Mouse (Mus musculus): ENCODE results near the gene Hmgb1. TPM values are rescaled to one million over a fixed set of nuclear protein-coding genes. Genes with fewer than 3 reads are reported as not detected.

Gene Hmgb1
- polyA plus RNA-seq, 1 experiment: 231 TPM

GRCm38 (mm10) chr5:148996709-148997037 lies 187.6 kb downstream of the Hmgb1 start:
- Histone ChIP-seq H3K4me3 (replicated peaks; ENCODE audit: control insufficient read depth, low read depth, low read length) (no peak overlapping the region), H3K4me1 (ENCODE audit: control insufficient read depth, insufficient read depth, low read length) (no peaks in the 10 kb centered on the region), H3K27ac (ENCODE audit: control insufficient read depth, insufficient read depth, low read depth, low read length, poor library complexity) (no peak overlapping the region)
- WGBS: 89% methylated on average over 4 of the region's 4 CpGs
- TF ChIP-seq POLR2A (IDR thresholded peaks at IDR 0.05; ENCODE audit: borderline replicate concordance, control insufficient read depth, low read depth, low read length): no peak
- TF ChIP-seq CTCF (IDR thresholded peaks at IDR 0.05; ENCODE audit: control insufficient read depth, insufficient read depth, low read length): no peak

Other genes with a start within 250 kb of the Hmgb1 start
- gene Gm42791, start 189.3 kb downstream of the Hmgb1 start, polyA plus RNA-seq (2011; ENCODE audit: insufficient read depth, insufficient read length, low replicate concordance, missing spikeins): 8.4 TPM in 1 of 2 replicates, not detected in the other
- 20.2 and 26.5 TPM in 2 replicates for gene Uspl1, start 139 bp downstream of the Hmgb1 start, polyA plus RNA-seq (2011; ENCODE audit: insufficient read depth, insufficient read length, low replicate concordance, missing spikeins)
- 150 and 287 TPM in 2 replicates for gene Alox5ap, start 80.3 kb upstream of the Hmgb1 start, polyA plus RNA-seq (2011; ENCODE audit: insufficient read depth, insufficient read length, low replicate concordance, missing spikeins)
- gene Medag, start 227.3 kb upstream of the Hmgb1 start, polyA plus RNA-seq (2011; ENCODE audit: insufficient read depth, insufficient read length, low replicate concordance, missing spikeins): 1.9 TPM in 1 of 2 replicates, not detected in the other

All from bone marrow, adult 2 months (tissue).